Mouse (Mus musculus): ENCODE measurements at regions not wholly inside any gene's neighbourhood (a gene's known extent, or its start where the extent isn't known, plus 50 kb on each side); places are given as distances from the start of the nearest gene placed in this dataset.

DNA sequence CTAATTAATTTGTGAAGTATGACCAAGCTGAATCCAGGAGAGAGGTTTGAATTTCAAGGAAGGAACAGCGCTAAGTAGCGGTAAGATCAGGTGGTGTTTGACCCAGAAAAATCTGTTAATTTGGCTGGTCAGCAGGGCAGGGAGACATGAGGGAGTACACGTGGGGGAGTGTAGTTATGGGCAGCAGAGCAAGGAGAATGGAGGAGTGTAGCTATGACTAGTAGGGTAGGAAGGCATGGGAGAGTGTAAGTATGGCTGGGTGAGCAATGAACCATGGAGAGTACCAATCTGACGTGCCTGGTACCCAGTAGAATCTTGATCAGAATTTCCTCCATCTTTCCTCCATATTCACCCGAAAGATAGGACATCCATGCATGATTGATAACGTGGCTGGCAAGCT, 2695.1 kb upstream of the 5930422O12Rik start:
- TF ChIP-seq CHD2 (IDR thresholded peaks at IDR 0.05; ENCODE audit: low read length) (no peak), USF2 (conservative IDR thresholded peaks at IDR 0.05; ENCODE audit: low read depth, low read length) (no peak), KAT2A (IDR thresholded peaks at IDR 0.05; ENCODE audit: insufficient replicate concordance, low read length) (no peak), ZNF384 (IDR thresholded peaks at IDR 0.05; ENCODE audit: low read depth, low read length) (no peak), ELF1 (IDR thresholded peaks at IDR 0.05; ENCODE audit: low read depth, low read length) (no peak), CTCF (conservative IDR thresholded peaks at IDR 0.05 in 1 of 2, IDR thresholded peaks at IDR 0.05 in 1 of 2; ENCODE audit: low read depth in 2 of 2, low read length in 2 of 2) (no peak), UBTF (IDR thresholded peaks at IDR 0.05; ENCODE audit: low read depth, low read length) (no peak), SMC3 (IDR thresholded peaks at IDR 0.05; ENCODE audit: low read depth, low read length) (no peak), ETS1 (conservative IDR thresholded peaks at IDR 0.05; ENCODE audit: low read depth, low read length) (no peak), POLR2AphosphoS2 (IDR thresholded peaks at IDR 0.05; ENCODE audit: low read depth, low read length) (no peak), USF1 (IDR thresholded peaks at IDR 0.05; ENCODE audit: low read depth, low read length) (no peak), EP300 (IDR thresholded peaks at IDR 0.05; ENCODE audit: low read length) (no peak), NELFE (IDR thresholded peaks at IDR 0.05; ENCODE audit: low read depth, low read length) (no peak), TCF12 (IDR thresholded peaks at IDR 0.05; ENCODE audit: low read depth, low read length) (no peak), CHD1 (IDR thresholded peaks at IDR 0.05; ENCODE audit: low read depth, low read length) (no peak), MEF2A (IDR thresholded peaks at IDR 0.05; ENCODE audit: borderline replicate concordance, low read depth, low read length) (no peak), ZMIZ1 (IDR thresholded peaks at IDR 0.05; ENCODE audit: low read depth, low read length) (no peak)
- H3K4me1 ChIP-seq (ENCODE audit: control insufficient read depth in 1 of 2, insufficient read depth in 2 of 2) = no peaks in the 10 kb centered on the region
- no peak overlapping the region for H3K9ac ChIP-seq (ENCODE audit: insufficient read depth, low read depth)
- DNase-seq (ENCODE audit: extremely low read depth) = no peak
- H3K4me2 ChIP-seq (ENCODE audit: insufficient read depth, low read depth, poor library complexity, severe bottlenecking) = no peak overlapping the region
- in situ Hi-C loops (cut with MboI; ENCODE audit: low pct_ligation_motif_present, low pct_unique_long_range_greater_than_20kb, low sequenced_read_pairs) = no loop called here
- no peak overlapping the region for H3K4me3 ChIP-seq (replicated peaks in 1 of 3; ENCODE audit: low read depth in 2 of 3, low read length in 2 of 3, poor library complexity in 1 of 3)
- no peaks in the 10 kb centered on the region for H3K27me3 ChIP-seq (replicated peaks)
- peaks cover 5% of the 10 kb centered on the region for H3K9me3 ChIP-seq (replicated peaks; ENCODE audit: low read length)
- dilution Hi-C loops (cut with MboI; ENCODE audit: extremely low pct_ligation_motif_present, extremely low pct_unique_long_range_greater_than_20kb, low sequenced_read_pairs) = no loop called here
- no peaks in the 10 kb centered on the region for H3K36me3 ChIP-seq (replicated peaks in 1 of 2; ENCODE audit: control insufficient read depth in 1 of 2, insufficient read depth in 1 of 2, low read length in 1 of 2)
- H3K27ac ChIP-seq (ENCODE audit: insufficient read depth, low read depth) = no peak overlapping the region
- H3K79me2 ChIP-seq (replicated peaks; ENCODE audit: control insufficient read depth, extremely low read depth, insufficient read depth, poor library complexity, severe bottlenecking) = no peaks in the 10 kb centered on the region

DNA sequence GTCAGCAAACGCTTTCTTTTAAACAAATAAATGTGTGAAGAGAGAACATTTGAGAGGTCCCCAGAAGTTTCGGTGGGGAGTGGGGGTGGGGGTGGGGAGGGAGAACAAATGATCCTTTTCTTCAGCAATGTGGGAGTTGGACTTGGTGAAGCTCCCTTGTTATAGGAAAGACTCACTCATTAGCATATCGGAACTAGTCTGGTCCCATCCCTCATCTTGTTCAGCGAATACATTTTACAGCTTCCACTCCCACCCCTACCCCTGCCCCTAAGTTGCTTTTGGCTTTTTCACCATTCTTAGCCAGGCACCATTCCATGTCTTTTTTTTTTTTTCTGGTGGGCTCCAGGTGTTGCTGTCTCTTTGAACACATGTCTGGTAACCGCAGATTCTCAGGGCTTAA, 2693.2 kb upstream of the 5930422O12Rik start:
- peaks cover 5% of the 10 kb centered on the region for H3K9me3 ChIP-seq (replicated peaks; ENCODE audit: low read length)
- H3K4me1 ChIP-seq (ENCODE audit: control insufficient read depth in 1 of 2, insufficient read depth in 2 of 2) = no peaks in the 10 kb centered on the region
- dilution Hi-C loops (cut with MboI; ENCODE audit: extremely low pct_ligation_motif_present, extremely low pct_unique_long_range_greater_than_20kb, low sequenced_read_pairs) (no loop called here), in situ Hi-C loops (cut with MboI; ENCODE audit: low pct_ligation_motif_present, low pct_unique_long_range_greater_than_20kb, low sequenced_read_pairs) (no loop called here)
- H3K27me3 ChIP-seq (replicated peaks) = no peaks in the 10 kb centered on the region
- no peaks in the 10 kb centered on the region for H3K36me3 ChIP-seq (replicated peaks in 1 of 2; ENCODE audit: control insufficient read depth in 1 of 2, insufficient read depth in 1 of 2, low read length in 1 of 2)
- TF ChIP-seq MAZ (IDR thresholded peaks at IDR 0.05; ENCODE audit: low read depth, low read length) (no peak), GABPA (IDR thresholded peaks at IDR 0.05; ENCODE audit: insufficient replicate concordance, low read depth, low read length) (no peak), POLR2AphosphoS2 (IDR thresholded peaks at IDR 0.05; ENCODE audit: low read depth, low read length) (no peak), EP300 (IDR thresholded peaks at IDR 0.05; ENCODE audit: low read length) (no peak), UBTF (IDR thresholded peaks at IDR 0.05; ENCODE audit: low read depth, low read length) (no peak), RAD21 (IDR thresholded peaks at IDR 0.05; ENCODE audit: low read depth, low read length) (no peak), RCOR1 (conservative IDR thresholded peaks at IDR 0.05; ENCODE audit: low read depth, low read length) (no peak), CHD1 (IDR thresholded peaks at IDR 0.05; ENCODE audit: low read depth, low read length) (no peak), JUND (conservative IDR thresholded peaks at IDR 0.05; ENCODE audit: low read depth, low read length) (no peak), BHLHE40 (IDR thresholded peaks at IDR 0.05; ENCODE audit: low read depth, low read length) (no peak), E2F4 (IDR thresholded peaks at IDR 0.05; ENCODE audit: insufficient replicate concordance, low read depth, low read length) (no peak), CHD2 (IDR thresholded peaks at IDR 0.05; ENCODE audit: low read length) (no peak), HCFC1 (IDR thresholded peaks at IDR 0.05; ENCODE audit: low read depth, low read length) (no peak)
- no peaks in the 10 kb centered on the region for H3K79me2 ChIP-seq (replicated peaks; ENCODE audit: control insufficient read depth, extremely low read depth, insufficient read depth, poor library complexity, severe bottlenecking)
- H3K4me2 ChIP-seq (ENCODE audit: insufficient read depth, low read depth, poor library complexity, severe bottlenecking) = no peak overlapping the region
- no peak overlapping the region for H3K9ac ChIP-seq (ENCODE audit: insufficient read depth, low read depth)
- no peak for DNase-seq (ENCODE audit: extremely low read depth)
- no peak overlapping the region for H3K4me3 ChIP-seq (replicated peaks in 1 of 3; ENCODE audit: low read depth in 2 of 3, low read length in 2 of 3, poor library complexity in 1 of 3)
- no peak overlapping the region for H3K27ac ChIP-seq (ENCODE audit: insufficient read depth, low read depth)
